Mouse (Mus musculus): ENCODE results near the gene Opn3. TPM values are rescaled to one million over a fixed set of nuclear protein-coding genes. Genes with fewer than 3 reads are reported as not detected.

Opn3 gene
- polyA plus RNA-seq, 1 experiment from 2014 or later = 15.3 TPM

DNA sequence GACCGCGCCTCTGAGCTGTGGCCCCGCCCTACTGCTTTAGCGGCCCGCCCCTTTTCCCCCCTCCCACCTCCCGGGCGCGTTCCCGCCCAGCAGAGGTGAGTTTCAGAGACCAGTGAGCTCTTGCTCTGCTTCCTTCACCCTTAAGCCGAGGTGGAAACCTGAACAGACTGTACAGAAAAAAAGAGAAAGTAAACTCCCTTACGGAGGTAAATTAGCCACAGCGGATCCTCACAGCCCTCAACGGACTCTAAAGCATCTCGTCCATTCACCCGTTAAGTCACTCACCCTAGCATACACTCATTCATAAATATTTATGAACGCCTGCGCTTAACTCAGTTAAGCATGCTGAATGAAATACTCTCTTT is 403 bp upstream of the Opn3 start:
- WGBS = under 1% methylated on average over 17 of the region's 17 CpGs
- H3K4me3 ChIP-seq = peak overlapping the region; percentile 82
- peaks cover 3% of the 10 kb centered on the region for H3K36me3 ChIP-seq
- peak overlapping the region; percentile 87 for H3K4me2 ChIP-seq
- peak overlapping the region; percentile 66 for H3K9ac ChIP-seq
- H3K27me3 ChIP-seq (replicated peaks) = no peaks in the 10 kb centered on the region
- H3K27ac ChIP-seq (ENCODE audit: poor library complexity, severe bottlenecking) = peak overlapping the region; percentile 83
- no peaks in the 10 kb centered on the region for H3K9me3 ChIP-seq (replicated peaks)
- peaks cover 23% of the 10 kb centered on the region for H3K4me1 ChIP-seq (replicated peaks)
- no peak for ATAC-seq (ENCODE audit: insufficient number of reproducible peaks, low FRiP score)

DNA sequence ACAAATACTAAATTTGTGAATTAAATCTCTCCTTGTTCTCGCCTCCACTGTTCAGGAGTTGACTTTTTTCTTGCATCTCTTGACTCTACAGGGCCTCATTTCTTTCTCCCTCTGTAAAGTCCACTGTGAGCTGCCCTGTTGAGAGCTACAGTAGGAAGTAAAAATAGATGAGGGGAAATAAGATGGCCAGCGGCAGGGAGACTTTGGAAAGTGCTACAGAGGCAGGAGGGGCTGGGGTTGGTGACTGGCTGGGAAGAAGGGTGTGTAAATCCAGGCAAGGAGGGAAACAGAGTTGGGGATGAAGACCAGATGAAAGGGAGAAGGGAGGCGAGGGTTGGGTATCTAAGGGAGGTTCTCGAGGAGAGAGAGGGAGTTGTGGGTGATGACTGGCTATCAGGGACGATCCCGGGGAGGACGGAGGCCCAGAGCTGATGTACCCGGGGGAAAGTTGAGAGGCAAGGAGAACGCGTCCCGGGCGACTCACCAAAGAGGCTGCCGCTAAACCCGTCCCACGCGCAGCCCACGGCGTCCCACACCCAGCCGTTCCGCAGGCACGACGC is 810 bp downstream of the Opn3 start:
- no peaks in the 10 kb centered on the region for H3K9me3 ChIP-seq (replicated peaks)
- H3K36me3 ChIP-seq = peaks cover 14% of the 10 kb centered on the region
- H3K27me3 ChIP-seq (replicated peaks) = no peaks in the 10 kb centered on the region
- H3K4me2 ChIP-seq = peak overlapping the region; percentile 87
- peak overlapping the region; percentile 89 for H3K27ac ChIP-seq (ENCODE audit: poor library complexity, severe bottlenecking)
- peak overlapping the region; percentile 82 for H3K4me3 ChIP-seq
- peaks cover 23% of the 10 kb centered on the region for H3K4me1 ChIP-seq (replicated peaks)
- WGBS = 2% methylated on average over 22 of the region's 22 CpGs
- peak overlapping the region; percentile 96 for H3K9ac ChIP-seq
- ATAC-seq (ENCODE audit: insufficient number of reproducible peaks, low FRiP score) = no peak

DNA sequence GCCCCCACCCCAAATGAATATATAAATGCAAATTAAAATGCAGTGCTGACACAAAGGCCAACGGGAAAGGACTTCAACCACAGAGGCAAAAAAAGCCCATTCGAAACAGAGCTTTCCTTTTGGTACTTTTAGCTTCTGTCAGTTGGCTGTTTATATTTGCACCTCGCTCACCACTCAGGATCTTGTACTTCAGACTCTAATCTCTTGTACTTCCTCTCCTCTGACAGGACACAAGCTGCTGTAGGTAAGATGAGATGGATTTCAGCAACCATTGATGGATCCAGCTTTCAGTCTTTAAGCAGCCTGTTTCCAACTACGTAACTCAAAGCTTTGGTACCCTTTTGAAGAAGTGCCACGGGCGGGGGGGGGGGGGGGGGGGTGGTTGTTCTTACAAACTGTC is 11.6 kb downstream of the Opn3 start:
- WGBS = 51% methylated on average over 6 of the region's 6 CpGs
- H3K27me3 ChIP-seq (replicated peaks) = no peaks in the 10 kb centered on the region

DNA sequence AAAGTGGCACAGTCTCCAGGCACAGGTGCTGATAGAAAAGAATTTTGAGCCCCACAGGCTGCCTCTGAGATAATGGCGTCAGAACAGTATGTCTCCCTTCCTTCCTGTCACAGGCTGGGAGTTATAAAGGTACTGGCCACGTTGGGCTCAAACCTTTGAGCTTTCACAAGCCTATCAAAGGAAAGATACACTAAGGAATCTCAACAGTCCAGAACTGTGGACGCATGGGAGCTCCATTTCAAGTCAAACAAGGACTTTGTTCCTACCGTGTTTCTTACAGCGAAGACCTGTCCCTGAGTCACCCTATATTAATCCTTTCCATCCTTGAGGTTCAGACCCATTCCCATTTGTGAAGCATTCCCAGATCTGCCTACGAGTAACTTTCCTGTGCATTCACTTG is 15.1 kb downstream of the Opn3 start:
- no peak for ATAC-seq (ENCODE audit: insufficient number of reproducible peaks, low FRiP score)

More for the DNA sequence above, 11.6 kb downstream of the Opn3 start:
- H3K4me3 ChIP-seq = no peak overlapping the region
- H3K4me1 ChIP-seq (replicated peaks) = no peaks in the 10 kb centered on the region
- H3K27ac ChIP-seq (ENCODE audit: poor library complexity, severe bottlenecking) = no peak overlapping the region
- ATAC-seq (ENCODE audit: insufficient number of reproducible peaks, low FRiP score) = no peak
- H3K9me3 ChIP-seq (replicated peaks) = no peaks in the 10 kb centered on the region
- H3K36me3 ChIP-seq = 0 out of 2 replicates have a peak, but pooled peaks cover 9% of the 10 kb centered on the region
- H3K4me2 ChIP-seq = no peak overlapping the region
- no peak overlapping the region for H3K9ac ChIP-seq

DNA sequence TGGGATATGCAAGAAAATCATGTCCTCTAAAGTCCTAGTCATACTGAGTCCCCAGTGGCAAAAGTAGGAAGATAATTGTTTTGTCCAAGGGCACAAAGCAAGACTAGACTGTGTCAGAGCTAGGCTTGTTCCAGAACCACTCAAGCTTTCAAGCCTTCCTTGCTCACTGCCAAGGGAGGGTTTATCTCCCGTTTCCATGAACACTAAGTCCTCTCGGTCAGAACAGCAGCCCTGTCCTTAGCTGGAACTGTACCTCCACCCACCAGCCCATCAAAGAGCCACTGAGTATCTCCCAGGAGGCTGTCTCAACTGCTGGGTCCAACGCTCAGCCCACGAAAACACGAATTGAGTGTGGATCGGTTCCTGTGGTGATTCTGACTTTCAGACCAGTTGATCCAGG is 17.5 kb downstream of the Opn3 start:
- no peak overlapping the region for H3K27ac ChIP-seq (ENCODE audit: poor library complexity, severe bottlenecking)
- no peaks in the 10 kb centered on the region for H3K9me3 ChIP-seq (replicated peaks)
- WGBS = 68% methylated on average over 6 of the region's 6 CpGs
- 0 out of 2 replicates have a peak, but pooled peaks cover 3% of the 10 kb centered on the region for H3K36me3 ChIP-seq
- no peak overlapping the region for H3K4me2 ChIP-seq
- no peak overlapping the region for H3K9ac ChIP-seq
- H3K4me1 ChIP-seq (replicated peaks) = no peaks in the 10 kb centered on the region
- H3K4me3 ChIP-seq = no peak overlapping the region
- H3K27me3 ChIP-seq (replicated peaks) = no peaks in the 10 kb centered on the region
- no peak for ATAC-seq (ENCODE audit: insufficient number of reproducible peaks, low FRiP score)

More for the DNA sequence above, 15.1 kb downstream of the Opn3 start:
- no peaks in the 10 kb centered on the region for H3K9me3 ChIP-seq (replicated peaks)
- H3K27me3 ChIP-seq (replicated peaks) = no peaks in the 10 kb centered on the region
- no peak overlapping the region for H3K4me3 ChIP-seq
- WGBS = 59% methylated on average over 6 of the region's 6 CpGs
- H3K36me3 ChIP-seq = 0 out of 2 replicates have a peak, but pooled peaks cover 3% of the 10 kb centered on the region
- H3K9ac ChIP-seq = no peak overlapping the region
- H3K4me2 ChIP-seq = no peak overlapping the region
- no peaks in the 10 kb centered on the region for H3K4me1 ChIP-seq (replicated peaks)
- H3K27ac ChIP-seq (ENCODE audit: poor library complexity, severe bottlenecking) = no peak overlapping the region

DNA sequence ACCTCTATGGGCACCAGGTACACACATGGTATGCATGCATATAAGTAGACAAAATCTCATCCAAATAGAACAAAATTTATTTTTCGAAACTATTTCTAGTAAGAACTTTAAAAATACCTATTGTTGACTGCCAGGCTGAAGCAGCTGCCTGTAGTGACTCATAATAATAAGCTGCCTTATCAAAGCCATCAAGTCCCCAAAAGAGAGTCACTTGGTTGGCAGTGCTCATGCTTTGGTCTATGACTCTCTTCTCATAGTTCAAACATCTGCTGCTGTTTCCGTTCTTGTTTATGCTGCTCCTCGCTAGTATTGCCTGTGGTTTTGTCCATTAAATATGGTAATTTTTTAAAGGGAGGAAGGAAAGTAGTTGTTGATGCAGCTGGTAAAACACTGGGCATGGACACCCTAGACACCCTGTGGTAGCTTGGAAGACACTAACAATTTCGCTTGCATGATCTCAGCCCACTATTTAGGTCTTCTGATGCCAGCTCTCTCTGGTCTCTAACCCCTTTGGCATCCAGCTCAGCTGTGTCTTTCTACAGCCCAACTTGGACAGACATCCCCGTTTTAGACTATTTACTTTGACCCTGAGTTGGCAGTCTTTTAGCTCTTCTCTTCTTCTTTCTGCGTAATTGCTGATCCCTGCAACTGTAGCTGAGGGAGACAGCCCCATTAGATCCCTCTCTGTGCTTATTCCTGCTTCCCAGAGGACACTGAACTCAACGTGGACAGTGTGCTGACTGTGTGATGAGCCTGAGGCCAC is 18.8 kb downstream of the Opn3 start:
- no peaks in the 10 kb centered on the region for H3K27me3 ChIP-seq (replicated peaks)
- no peak overlapping the region for H3K4me2 ChIP-seq
- H3K9ac ChIP-seq = no peak overlapping the region
- no peaks in the 10 kb centered on the region for H3K4me1 ChIP-seq (replicated peaks)
- H3K4me3 ChIP-seq = no peak overlapping the region
- no peak for ATAC-seq (ENCODE audit: insufficient number of reproducible peaks, low FRiP score)
- WGBS = 81% methylated on average over 7 of the region's 7 CpGs
- no peak overlapping the region for H3K27ac ChIP-seq (ENCODE audit: poor library complexity, severe bottlenecking)
- H3K9me3 ChIP-seq (replicated peaks) = no peaks in the 10 kb centered on the region
- 0 out of 2 replicates have a peak, but pooled peaks cover 3% of the 10 kb centered on the region for H3K36me3 ChIP-seq

DNA sequence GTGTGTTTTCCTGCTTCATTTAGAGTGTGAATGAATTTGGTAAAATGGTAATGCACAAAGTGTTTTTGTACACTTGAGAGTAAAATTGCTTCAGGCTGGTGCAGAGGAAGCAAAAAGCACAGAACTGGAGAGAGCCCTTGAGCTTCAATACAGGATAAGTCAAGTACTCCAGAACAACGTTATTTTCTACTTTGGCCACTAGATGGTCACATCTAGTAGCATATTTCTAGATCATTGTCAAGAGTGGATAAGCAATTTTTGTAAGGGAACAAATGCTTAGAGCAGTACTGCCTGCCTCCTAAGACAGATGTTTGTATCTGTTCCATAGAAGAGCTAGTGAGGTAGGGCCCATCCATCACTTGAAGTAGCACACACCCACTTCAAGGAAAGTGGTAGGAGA is 20.9 kb downstream of the Opn3 start:
- H3K4me2 ChIP-seq = no peak overlapping the region
- H3K9me3 ChIP-seq (replicated peaks) = no peaks in the 10 kb centered on the region
- no peak overlapping the region for H3K27ac ChIP-seq (ENCODE audit: poor library complexity, severe bottlenecking)
- H3K27me3 ChIP-seq (replicated peaks) = no peaks in the 10 kb centered on the region
- WGBS = 23% methylated on average over 1 of the region's 1 CpGs
- H3K4me3 ChIP-seq = no peak overlapping the region
- no peaks in the 10 kb centered on the region for H3K36me3 ChIP-seq
- no peaks in the 10 kb centered on the region for H3K4me1 ChIP-seq (replicated peaks)
- H3K9ac ChIP-seq = no peak overlapping the region
- no peak for ATAC-seq (ENCODE audit: insufficient number of reproducible peaks, low FRiP score)

DNA sequence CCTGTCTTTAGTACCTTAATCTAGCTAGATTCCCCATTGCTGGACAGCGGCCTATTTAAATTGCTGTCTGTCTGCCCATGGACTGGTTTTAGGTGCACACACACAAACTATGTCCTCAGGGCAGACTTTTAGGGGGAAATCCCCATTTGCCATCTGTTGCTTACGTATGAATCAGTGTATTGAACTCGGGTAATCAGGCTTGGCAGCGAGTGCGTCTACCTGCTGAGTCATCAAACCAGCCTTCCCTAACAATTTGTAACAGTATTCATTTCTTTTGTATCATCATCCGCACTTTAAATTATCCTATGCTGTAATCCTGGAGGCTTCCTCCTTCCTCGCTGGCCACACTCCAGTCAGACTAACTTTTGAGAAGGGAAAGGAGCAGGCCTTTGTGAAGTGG is 22.5 kb downstream of the Opn3 start:
- ATAC-seq (ENCODE audit: insufficient number of reproducible peaks, low FRiP score) = no peak
- Histone ChIP-seq H3K27me3 (replicated peaks) (no peaks in the 10 kb centered on the region), H3K27ac (ENCODE audit: poor library complexity, severe bottlenecking) (no peak overlapping the region), H3K36me3 (no peaks in the 10 kb centered on the region), H3K9ac (no peak overlapping the region), H3K9me3 (replicated peaks) (no peaks in the 10 kb centered on the region), H3K4me1 (replicated peaks) (no peaks in the 10 kb centered on the region), H3K4me3 (no peak overlapping the region), H3K4me2 (no peak overlapping the region)
- WGBS = 84% methylated on average over 7 of the region's 7 CpGs

DNA sequence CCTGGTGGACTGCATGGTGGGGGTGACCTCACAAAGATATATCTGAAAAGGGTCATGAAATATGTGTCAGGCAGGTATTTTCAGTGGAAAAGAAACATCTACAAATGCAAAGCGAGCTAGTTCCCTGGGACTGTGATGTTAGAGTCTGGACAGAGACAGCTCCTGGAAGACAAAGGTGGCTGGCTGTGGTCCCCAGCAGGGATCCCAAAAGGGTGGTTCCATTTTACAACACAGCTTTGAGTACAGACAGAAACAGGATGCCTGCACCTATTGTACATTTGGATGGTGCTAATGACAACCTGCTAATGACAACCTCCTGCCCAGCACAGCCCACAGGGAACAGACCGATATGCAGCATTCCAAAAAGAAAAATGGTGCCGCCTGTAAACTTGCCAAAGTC is 23.1 kb downstream of the Opn3 start:
- H3K4me3 ChIP-seq = no peak overlapping the region
- ATAC-seq (ENCODE audit: insufficient number of reproducible peaks, low FRiP score) = no peak
- H3K4me1 ChIP-seq (replicated peaks) = no peaks in the 10 kb centered on the region
- no peak overlapping the region for H3K4me2 ChIP-seq
- H3K9ac ChIP-seq = no peak overlapping the region
- no peaks in the 10 kb centered on the region for H3K9me3 ChIP-seq (replicated peaks)
- no peaks in the 10 kb centered on the region for H3K27me3 ChIP-seq (replicated peaks)
- WGBS = 83% methylated on average over 3 of the region's 3 CpGs
- no peak overlapping the region for H3K27ac ChIP-seq (ENCODE audit: poor library complexity, severe bottlenecking)
- no peaks in the 10 kb centered on the region for H3K36me3 ChIP-seq

DNA sequence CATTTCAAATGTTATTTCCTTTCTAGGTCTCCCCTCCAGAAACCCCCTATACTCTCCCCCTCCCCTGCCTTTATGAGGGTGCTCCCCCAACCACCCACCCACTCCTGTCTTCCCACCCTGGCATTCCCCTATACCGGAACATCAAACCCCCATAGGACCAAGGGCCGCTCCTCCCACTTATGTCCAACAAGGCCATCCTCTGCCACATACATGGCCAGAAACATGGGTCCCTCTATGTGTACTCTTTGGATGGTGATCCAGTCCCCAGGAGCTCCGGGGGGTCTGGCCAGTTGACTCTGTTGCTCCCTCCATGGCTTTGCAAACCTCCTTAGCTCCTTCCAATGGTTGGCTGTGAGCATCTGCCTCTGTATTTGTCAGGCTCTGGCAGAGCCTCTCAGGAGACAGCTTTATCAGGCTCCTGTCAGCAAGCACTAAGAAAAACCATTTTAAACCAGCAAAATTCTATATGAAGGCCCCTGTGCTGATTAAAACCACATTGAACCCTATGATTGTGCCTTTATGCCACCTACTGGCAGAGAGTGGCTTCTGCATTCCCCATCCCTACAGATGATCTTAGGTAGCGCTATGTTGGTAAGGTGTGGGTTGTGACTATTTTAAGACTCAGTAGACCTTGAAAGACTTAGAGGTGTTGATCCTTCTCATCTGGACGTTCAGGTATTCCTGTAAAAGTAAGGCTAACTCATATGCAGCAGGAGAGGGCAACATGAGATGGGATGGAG is 23.7 kb downstream of the Opn3 start:
- H3K4me2 ChIP-seq = no peak overlapping the region
- no peaks in the 10 kb centered on the region for H3K4me1 ChIP-seq (replicated peaks)
- no peak for ATAC-seq (ENCODE audit: insufficient number of reproducible peaks, low FRiP score)

DNA sequence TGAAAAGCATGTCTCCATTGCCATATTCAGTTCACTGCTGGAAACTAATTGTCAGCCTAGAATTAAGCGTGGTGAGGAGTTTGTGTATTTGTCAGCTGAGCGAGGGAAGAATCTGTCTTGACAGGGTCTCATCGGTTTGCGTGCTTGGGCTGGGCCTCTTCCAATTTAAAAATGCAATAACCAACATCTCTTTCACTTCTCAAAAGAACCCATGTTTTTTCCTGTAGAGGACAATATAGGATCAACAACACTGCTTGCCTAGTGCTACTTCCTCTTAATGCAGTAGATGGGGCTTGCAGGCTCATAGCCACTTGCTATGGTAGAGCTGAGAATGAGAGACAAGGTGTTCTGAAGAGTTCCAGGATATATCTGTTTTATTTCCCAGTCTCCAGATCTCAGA is 32.7 kb downstream of the Opn3 start:
- H3K4me1 ChIP-seq (replicated peaks) = no peaks in the 10 kb centered on the region

More for the DNA sequence above, 23.7 kb downstream of the Opn3 start:
- Histone ChIP-seq H3K4me3 (no peak overlapping the region), H3K9me3 (replicated peaks) (no peaks in the 10 kb centered on the region), H3K36me3 (no peaks in the 10 kb centered on the region), H3K27me3 (replicated peaks) (no peaks in the 10 kb centered on the region), H3K9ac (no peak overlapping the region), H3K27ac (ENCODE audit: poor library complexity, severe bottlenecking) (no peak overlapping the region)
- WGBS = 71% methylated on average over 5 of the region's 5 CpGs

More for the DNA sequence above, 32.7 kb downstream of the Opn3 start:
- Histone ChIP-seq H3K27me3 (replicated peaks) (no peaks in the 10 kb centered on the region), H3K9ac (no peak overlapping the region), H3K4me3 (no peak overlapping the region), H3K27ac (ENCODE audit: poor library complexity, severe bottlenecking) (no peak overlapping the region), H3K9me3 (replicated peaks) (no peaks in the 10 kb centered on the region), H3K4me2 (no peak overlapping the region), H3K36me3 (peaks cover 21% of the 10 kb centered on the region)
- no peak for ATAC-seq (ENCODE audit: insufficient number of reproducible peaks, low FRiP score)
- 90% methylated on average over 4 of the region's 4 CpGs for WGBS
